Mouse (Mus musculus): ENCODE measurements around the gene Siah3.

GRCm38 (mm10) chr14:75468941-75469340 lies 13.2 kb downstream of the Siah3 start:
- TF ChIP-seq CTCF (IDR thresholded peaks at IDR 0.05; ENCODE audit: control insufficient read depth, insufficient read depth, low read length), result no peak
- no peak for TF ChIP-seq POLR2A (IDR thresholded peaks at IDR 0.05; ENCODE audit: borderline replicate concordance, control insufficient read depth, low read depth, low read length)
